Mouse (Mus musculus): ENCODE results near the gene Olfr801. TPM values are rescaled to one million over a fixed set of nuclear protein-coding genes. Genes with fewer than 3 reads are reported as not detected.

Gene Olfr801
- polyA plus RNA-seq (2015; fragmentation: Nextera tagmentation; extraction: Ambion mirVana), result not detected in 2 replicates

GRCm38 (mm10) chr10:129673765-129674164 lies at the start of gene Olfr801:
Gene Olfr801 (minus strand): TSS chr10:129673865.

GRCm38 (mm10) chr10:129702910-129703309 lies 29.2 kb upstream of the Olfr801 start, which contains the start of gene Olfr804:
Gene Olfr804 (plus strand): TSS chr10:129703210.

GRCm38 (mm10) chr10:129694186-129694585 lies 20.5 kb upstream of the Olfr801 start, which contains the start of gene Olfr803:
Gene Olfr803 (minus strand): TSS chr10:129694286.

GRCm38 (mm10) chr10:129688069-129688468 lies 14.4 kb upstream of the Olfr801 start, which contains the start of gene Olfr802:
Gene Olfr802 (minus strand): TSS chr10:129688169.

DNA sequence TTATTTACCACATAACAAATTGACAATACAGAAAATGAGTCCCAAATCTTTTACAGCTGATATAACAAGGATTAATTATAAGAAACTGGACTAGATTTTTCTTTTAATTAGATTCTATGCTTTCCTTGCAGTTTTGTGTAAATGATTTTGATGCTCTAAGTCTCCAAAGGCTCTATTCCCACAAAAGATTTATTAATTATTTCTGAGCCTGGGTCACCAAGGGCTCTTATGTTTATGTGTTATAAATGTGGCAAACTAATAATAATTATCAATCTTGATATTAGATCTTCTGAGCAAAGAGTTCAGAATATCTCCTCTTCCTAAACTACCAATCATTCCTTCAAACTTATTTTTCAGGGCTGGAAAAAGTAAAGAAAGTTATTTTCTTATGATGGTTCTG lies 16.3 kb downstream of the Olfr801 start, which contains the start of gene Olfr800:
Olfr800 (plus strand) TSS at position 301 of the 400 bp plus-strand sequence.

DNA sequence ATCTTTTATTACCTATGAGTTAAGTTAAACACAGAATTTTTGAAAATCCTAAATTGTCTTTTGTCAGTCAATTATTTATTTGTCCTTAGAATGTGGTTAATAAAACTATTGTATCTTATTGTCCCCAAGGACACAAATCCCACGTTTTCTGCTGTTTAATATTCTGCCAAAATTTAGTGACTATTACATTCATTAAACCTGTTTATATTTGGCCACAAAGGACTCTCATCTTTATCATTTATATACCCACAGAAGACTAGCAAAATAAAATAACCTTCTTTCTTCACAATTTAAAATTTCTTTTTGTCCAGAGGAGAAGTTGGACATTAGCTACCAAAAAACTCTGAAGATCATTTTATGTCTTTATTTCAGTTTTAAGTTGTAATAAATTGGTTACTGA lies 36.5 kb downstream of the Olfr801 start, which contains the start of gene Olfr799:
Olfr799 (plus strand) TSS at position 301 of the 400 bp plus-strand sequence.

DNA sequence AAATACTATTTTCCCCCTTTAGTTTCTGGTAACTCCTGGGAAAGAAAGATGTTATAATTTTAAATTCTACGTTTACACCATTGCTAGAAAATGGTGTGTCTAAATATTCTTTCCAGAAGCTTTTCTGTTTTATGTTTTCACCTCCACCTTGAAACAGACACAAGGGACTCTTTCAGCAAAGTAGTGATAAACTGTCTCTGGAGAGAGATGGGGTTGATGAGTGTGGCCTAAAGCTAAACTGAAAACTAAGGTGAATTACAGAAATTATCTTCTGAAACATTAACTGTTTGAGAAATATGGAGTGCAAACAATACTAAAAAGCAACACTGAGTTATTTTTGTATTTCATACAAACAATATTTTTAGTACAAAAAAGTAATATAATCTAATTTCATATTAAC lies 45.8 kb downstream of the Olfr801 start, which contains the start of gene Olfr798:
Olfr798 (minus strand) TSS at position 101 of the 400 bp plus-strand sequence.

Other genes with a start within 250 kb of the Olfr801 start
- gene Olfr786, start 246.6 kb downstream of the Olfr801 start, polyA plus RNA-seq (2015; fragmentation: Nextera tagmentation; extraction: Ambion mirVana), result not detected in 2 replicates
- gene Olfr787, start 212.0 kb downstream of the Olfr801 start, polyA plus RNA-seq (2015; fragmentation: Nextera tagmentation; extraction: Ambion mirVana), result not detected in 2 replicates
- not detected in 2 replicates for gene Olfr788, start 202.9 kb downstream of the Olfr801 start, polyA plus RNA-seq (2015; fragmentation: Nextera tagmentation; extraction: Ambion mirVana)
- not detected in 2 replicates for gene Olfr789, start 189.1 kb downstream of the Olfr801 start, polyA plus RNA-seq (2015; fragmentation: Nextera tagmentation; extraction: Ambion mirVana)
- not detected in 2 replicates for gene Olfr790, start 175.4 kb downstream of the Olfr801 start, polyA plus RNA-seq (2015; fragmentation: Nextera tagmentation; extraction: Ambion mirVana)
- not detected in 2 replicates for gene Olfr791, start 152.1 kb downstream of the Olfr801 start, polyA plus RNA-seq (2015; fragmentation: Nextera tagmentation; extraction: Ambion mirVana)
- gene Olfr792, start 134.7 kb downstream of the Olfr801 start, polyA plus RNA-seq (2015; fragmentation: Nextera tagmentation; extraction: Ambion mirVana), result not detected in 2 replicates
- not detected in 2 replicates for gene Olfr794, start 106.2 kb downstream of the Olfr801 start, polyA plus RNA-seq (2015; fragmentation: Nextera tagmentation; extraction: Ambion mirVana)
- not detected in 2 replicates for gene Olfr796, start 61.3 kb downstream of the Olfr801 start, polyA plus RNA-seq (2015; fragmentation: Nextera tagmentation; extraction: Ambion mirVana)
- not detected in 2 replicates for gene Olfr798, start 45.9 kb downstream of the Olfr801 start, polyA plus RNA-seq (2015; fragmentation: Nextera tagmentation; extraction: Ambion mirVana)
- not detected in 2 replicates for gene Olfr799, start 36.4 kb downstream of the Olfr801 start, polyA plus RNA-seq (2015; fragmentation: Nextera tagmentation; extraction: Ambion mirVana)
- not detected in 2 replicates for gene Olfr800, start 16.2 kb downstream of the Olfr801 start, polyA plus RNA-seq (2015; fragmentation: Nextera tagmentation; extraction: Ambion mirVana)
- gene Olfr802, start 14.3 kb upstream of the Olfr801 start, polyA plus RNA-seq (2015; fragmentation: Nextera tagmentation; extraction: Ambion mirVana), result not detected in 2 replicates
- gene Olfr803, start 20.4 kb upstream of the Olfr801 start, polyA plus RNA-seq (2015; fragmentation: Nextera tagmentation; extraction: Ambion mirVana), result not detected in 2 replicates
- not detected in 2 replicates for gene Olfr804, start 29.3 kb upstream of the Olfr801 start, polyA plus RNA-seq (2015; fragmentation: Nextera tagmentation; extraction: Ambion mirVana)
- gene Olfr805, start 55.5 kb upstream of the Olfr801 start, polyA plus RNA-seq (2015; fragmentation: Nextera tagmentation; extraction: Ambion mirVana), result not detected in 2 replicates
- not detected in 2 replicates for gene Olfr806, start 68.1 kb upstream of the Olfr801 start, polyA plus RNA-seq (2015; fragmentation: Nextera tagmentation; extraction: Ambion mirVana)
- gene Olfr807, start 83.9 kb upstream of the Olfr801 start, polyA plus RNA-seq (2015; fragmentation: Nextera tagmentation; extraction: Ambion mirVana), result not detected in 2 replicates
- gene Olfr808, start 91.6 kb upstream of the Olfr801 start, polyA plus RNA-seq (2015; fragmentation: Nextera tagmentation; extraction: Ambion mirVana), result not detected in 2 replicates
- gene Olfr809, start 100.8 kb upstream of the Olfr801 start, polyA plus RNA-seq (2015; fragmentation: Nextera tagmentation; extraction: Ambion mirVana), result not detected in 2 replicates
- gene Olfr810, start 121.1 kb upstream of the Olfr801 start, polyA plus RNA-seq (2015; fragmentation: Nextera tagmentation; extraction: Ambion mirVana), result not detected in 2 replicates
- gene Olfr811, start 130.5 kb upstream of the Olfr801 start, polyA plus RNA-seq (2015; fragmentation: Nextera tagmentation; extraction: Ambion mirVana), result not detected in 2 replicates
- not detected in 2 replicates for gene Olfr812, start 172.2 kb upstream of the Olfr801 start, polyA plus RNA-seq (2015; fragmentation: Nextera tagmentation; extraction: Ambion mirVana)
- not detected in 2 replicates for gene Olfr813, start 181.5 kb upstream of the Olfr801 start, polyA plus RNA-seq (2015; fragmentation: Nextera tagmentation; extraction: Ambion mirVana)
- gene Olfr814, start 206.0 kb upstream of the Olfr801 start, polyA plus RNA-seq (2015; fragmentation: Nextera tagmentation; extraction: Ambion mirVana), result not detected in 2 replicates
- gene Olfr815, start 232.0 kb upstream of the Olfr801 start, polyA plus RNA-seq (2015; fragmentation: Nextera tagmentation; extraction: Ambion mirVana), result not detected in 2 replicates
- not detected in 2 replicates for gene Olfr816, start 241.7 kb upstream of the Olfr801 start, polyA plus RNA-seq (2015; fragmentation: Nextera tagmentation; extraction: Ambion mirVana)